Mouse (Mus musculus): ENCODE measurements around the gene Slc25a11.

Gene Slc25a11

DNA sequence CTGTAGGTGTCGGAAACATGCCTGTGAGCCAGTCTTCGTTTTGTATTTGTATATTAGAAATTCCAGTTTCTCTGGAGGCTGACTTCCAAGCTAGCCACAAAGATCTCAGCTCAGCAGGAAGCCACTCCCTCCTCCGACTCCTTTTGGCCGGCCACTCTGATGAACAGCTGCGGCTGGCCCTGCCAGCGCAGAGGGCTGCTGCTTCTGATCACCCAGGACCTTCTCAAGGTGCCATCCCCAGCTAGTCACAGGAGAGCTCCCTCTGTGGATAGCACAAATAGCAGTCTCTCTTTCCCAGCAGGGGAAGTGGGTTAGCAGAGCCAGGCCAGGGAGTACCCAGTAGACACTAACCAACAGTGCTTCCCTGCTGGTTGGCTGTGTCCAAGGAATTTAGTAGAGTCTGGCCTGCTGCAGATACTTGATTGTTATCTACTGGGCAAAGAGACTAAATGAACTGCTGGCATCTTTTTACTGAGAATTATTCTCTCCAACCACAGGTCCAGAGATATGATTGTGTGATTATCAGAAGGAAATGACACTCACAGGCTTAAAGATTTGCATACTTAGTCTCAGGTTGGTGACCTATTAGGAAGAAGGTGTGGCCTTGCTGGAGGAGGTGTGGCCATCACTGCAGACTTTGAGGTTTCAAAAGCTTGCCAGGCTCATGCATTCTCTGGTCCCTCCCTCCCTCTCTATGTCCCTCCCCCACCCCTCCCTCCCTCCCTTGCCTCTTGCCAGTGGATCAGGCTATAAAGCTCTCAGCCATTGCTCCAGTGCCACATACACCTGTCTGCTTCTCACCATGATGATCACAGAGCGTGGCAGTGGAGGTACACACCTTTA is 25.1 kb downstream of the Slc25a11 start:
- no peak for DNase-seq (ENCODE audit: low spot score)

DNA sequence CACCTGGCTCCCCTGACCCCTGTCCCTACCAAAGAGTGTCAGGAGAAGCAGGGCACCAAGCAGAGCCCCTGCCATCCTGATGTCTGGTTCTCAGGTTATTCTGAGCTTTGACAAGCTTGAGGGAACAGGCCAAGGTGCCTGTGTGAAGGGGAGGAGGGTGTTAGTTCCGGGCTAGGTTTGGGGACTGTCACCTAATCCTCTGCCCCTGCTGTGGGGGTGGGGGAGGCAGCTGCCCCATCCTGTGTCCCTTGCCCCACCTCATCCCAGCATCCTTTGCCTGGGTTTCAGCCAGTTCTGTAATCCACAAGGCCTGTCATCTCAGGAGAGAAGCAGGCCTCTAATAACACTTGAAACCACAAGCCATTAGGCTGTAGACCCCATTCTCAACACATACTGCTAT is 28.2 kb downstream of the Slc25a11 start, which contains the start of gene Chrne:
TSS of gene Chrne (minus strand) at position 116 of the 400 bp plus-strand sequence.
- DNase-seq (ENCODE audit: low spot score): no peak

DNA sequence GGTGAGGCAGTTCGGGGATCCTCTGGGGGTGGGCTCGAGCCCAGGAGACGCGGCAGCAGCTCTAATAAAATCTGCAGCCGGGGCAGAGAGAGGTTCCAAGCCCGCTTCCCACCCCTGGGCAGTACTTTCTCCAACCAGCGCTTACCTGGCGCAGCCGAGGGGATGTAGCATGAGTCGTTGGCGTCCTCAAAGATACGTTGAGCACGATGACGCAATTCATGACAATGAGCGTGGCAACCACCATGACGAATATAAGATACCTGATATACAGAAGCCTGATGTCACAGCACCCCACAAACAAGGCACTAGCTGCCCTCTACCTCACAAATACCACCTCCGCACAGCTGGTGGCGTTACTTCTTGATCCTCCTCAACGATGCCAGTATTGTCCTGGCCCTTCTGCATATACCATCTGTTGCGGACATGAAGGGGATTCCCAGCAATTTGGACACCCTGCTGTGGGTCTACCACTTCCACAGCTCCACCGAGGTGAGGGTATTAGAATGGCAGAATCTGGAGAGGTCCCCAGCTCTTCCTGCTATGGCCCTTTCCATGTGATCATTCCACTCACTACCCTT is 31.7 kb downstream of the Slc25a11 start, which contains the start of gene 4930544D05Rik:
TSS of gene 4930544D05Rik (plus strand) at position 333 of the 578 bp plus-strand sequence.
- no peak for DNase-seq (ENCODE audit: low spot score)

DNA sequence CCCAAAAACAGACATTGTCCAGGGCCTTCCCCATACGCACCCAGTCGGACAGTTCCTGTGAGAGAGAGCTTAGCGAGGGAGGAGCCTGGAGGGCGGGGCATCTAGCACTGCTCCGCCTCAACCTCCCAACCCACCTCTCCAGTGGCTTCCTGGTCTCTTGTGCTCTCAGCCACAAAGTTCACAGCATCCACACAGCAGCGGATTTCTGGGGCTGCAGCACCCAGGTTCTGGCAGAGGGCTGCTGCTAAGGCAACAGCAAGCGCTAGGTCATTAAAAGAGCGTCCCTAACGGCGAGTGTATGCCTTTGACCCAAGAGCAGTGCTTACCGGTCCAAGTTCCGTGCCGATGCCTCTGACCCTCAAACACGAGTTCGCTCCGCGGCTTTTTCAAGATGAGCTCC is 32.2 kb downstream of the Slc25a11 start:
- DNase-seq (ENCODE audit: low spot score): no peak

DNA sequence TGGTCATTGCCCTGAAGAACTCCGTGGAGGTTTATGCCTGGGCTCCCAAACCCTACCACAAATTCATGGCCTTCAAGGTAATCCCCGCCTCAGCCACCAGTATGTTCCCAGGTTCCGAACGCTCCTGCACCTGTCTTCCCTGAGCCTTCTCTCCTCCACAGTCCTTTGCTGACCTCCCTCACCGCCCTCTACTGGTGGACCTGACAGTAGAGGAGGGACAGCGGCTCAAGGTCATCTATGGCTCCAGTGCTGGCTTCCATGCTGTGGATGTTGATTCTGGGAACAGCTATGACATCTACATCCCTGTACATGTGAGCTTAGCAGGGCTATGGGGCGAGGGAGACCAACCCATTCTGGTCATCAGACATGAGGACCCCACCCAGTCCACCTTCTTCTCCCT is 34.8 kb downstream of the Slc25a11 start:
- DNase-seq (ENCODE audit: low spot score): no peak

DNA sequence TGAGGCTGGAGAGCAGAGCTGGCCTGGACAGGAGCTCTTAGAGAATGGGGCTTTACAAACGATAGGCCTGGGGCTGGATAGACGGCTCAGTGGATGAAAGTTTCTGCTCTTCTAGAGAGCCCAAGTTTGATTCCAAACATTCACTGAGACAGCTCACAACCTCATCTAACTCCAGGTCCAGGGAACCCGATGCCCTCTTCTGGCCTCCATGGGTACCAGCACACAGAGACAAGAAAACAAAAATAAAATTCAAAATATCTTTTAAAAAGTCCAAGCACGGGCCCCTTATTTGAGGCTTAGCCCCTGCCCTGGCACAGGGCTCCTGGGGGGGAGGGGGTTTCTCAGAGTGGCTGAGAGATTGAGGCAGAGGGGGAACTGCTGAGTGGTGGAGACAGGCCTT is 36.5 kb downstream of the Slc25a11 start:
- no peak for DNase-seq (ENCODE audit: low spot score)

DNA sequence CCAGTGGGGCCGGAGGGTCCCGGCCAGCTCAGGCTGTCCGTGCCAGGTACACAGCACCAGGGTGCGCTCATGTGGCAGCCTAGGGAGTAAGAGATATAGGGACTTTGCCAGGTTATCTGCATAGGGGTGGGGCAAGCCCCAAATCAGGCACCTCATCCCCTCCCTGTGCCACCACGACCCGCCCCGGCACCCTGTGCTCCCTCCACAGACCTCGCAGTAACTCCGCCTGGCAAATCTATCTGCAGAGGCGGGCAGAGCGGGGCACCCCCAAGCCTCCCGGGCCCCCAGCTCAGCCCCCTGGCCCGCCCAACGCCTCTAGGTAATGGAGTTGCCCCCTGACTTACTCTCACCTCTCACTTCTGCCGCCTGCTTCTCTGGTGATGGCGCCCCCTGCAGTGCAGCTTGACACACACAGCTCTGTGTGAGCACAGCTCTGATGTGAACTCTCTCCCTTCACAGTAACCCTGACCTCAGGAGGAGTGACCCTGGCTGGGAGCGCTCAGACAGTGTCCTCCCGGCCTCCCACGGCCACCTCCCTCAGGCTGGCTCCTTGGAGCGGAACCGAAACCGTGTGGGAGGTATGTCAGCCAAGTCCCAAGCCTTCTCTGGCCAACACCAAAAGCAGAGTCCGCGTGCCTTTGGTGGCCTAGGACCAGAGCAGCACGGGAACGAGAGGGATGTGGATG is 38.8 kb downstream of the Slc25a11 start:
- no peak for DNase-seq (ENCODE audit: low spot score)

DNA sequence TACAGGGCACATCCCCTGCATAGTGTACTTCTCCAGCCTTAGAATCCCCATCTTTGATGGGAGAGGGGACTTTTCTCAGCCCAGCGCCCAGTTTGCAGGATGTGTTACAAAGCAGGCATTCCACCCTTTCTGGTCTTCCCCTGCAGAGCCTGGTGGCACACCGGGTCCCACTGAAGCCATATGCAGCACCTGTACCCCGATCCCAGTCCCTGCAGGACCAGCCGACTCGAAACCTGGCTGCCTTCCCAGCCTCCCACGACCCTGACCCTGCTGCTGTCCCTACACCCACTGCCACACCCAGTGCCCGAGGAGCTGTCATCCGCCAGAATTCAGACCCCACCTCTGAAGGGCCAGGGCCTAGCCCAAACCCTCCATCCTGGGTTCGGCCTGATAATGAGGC is 39.7 kb downstream of the Slc25a11 start:
- DNase-seq (ENCODE audit: low spot score): no peak

DNA sequence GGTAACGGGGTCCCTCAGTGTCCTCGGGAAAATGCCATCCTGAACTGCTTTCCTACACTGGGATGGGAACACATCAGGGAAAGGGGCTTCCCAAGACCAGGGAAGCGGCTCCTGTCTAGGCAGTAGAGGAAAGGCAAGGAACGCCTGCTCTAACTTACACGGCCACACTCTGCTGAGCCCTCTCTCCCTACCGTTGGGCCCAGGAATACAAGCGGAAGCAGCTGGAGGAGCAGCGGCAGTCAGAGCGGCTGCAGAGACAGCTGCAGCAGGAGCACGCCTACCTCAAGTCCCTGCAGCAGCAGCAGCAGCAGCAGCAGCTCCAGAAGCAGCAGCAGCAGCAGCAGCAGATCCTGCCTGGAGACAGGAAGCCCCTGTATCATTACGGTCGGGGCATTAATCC is 40.6 kb downstream of the Slc25a11 start:
- DNase-seq (ENCODE audit: low spot score): no peak

DNA sequence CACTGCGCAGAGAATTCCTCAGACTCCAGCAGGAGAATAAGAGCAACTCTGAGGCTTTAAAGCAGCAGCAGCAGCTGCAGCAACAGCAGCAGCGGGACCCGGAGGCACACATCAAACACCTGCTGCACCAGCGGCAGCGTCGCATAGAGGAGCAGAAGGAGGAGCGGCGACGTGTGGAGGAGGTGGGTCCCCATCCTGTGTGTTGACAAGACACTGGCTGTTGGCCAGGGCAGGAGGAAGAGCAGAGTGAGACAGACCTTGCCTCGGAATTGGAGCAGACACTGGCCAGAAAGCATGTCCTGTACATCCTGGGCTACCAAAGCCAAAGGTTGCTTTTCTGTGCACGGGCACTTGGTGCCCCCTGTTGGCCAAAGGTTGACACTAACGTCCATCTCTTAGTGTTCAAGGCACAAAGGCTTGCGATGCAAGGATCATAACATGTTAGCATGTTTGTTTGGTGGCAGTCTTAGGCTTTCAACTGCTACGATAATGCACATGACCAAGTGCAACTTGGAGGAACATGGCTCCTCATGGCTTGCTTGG is 42.2 kb downstream of the Slc25a11 start:
- DNase-seq (ENCODE audit: low spot score): no peak

DNA sequence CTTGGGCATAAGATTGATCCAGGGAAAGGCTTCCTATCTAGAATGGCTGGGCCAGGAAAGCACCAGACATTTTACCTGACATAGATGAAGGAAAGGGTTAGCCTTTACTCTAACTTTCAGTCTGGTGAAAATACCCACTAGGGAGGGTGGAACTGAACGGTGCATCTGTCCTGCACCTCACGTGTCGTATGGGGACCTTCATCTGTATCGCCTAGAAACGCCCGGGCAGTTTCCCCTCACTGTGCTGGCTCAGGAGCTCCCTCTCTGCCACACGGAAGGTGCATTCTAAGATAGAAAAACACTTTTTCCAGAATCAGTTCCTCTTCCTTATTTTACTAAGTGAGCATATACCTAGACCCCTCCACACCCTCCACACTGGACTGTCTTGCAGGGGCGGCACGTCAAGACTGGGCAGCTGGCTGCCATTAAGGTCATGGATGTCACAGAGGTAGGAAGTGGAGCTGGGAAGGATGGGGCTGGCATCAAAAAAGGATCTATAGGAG is 48.8 kb downstream of the Slc25a11 start:
- DNase-seq (ENCODE audit: low spot score): no peak

DNA sequence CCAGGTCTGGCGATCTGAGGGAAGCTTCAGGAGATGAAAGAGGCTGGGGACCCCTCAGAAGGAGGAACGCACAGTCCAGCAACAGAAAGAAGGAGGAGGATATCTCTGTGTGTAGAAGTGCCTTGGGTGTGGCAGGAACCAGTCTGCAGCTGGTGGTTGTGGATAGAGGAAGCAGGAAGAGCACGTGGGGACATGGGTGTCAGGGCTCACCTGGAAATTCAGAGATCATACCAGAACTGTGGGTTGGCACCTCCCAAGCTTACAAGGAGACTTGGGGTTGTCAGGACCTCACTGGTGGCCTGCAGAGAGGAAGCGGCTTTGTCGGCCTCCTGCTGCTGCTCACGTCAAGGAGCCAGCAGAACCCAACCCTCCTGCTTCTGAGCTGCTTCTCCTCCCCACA is 50.0 kb downstream of the Slc25a11 start:
- no peak for DNase-seq (ENCODE audit: low spot score)

DNA sequence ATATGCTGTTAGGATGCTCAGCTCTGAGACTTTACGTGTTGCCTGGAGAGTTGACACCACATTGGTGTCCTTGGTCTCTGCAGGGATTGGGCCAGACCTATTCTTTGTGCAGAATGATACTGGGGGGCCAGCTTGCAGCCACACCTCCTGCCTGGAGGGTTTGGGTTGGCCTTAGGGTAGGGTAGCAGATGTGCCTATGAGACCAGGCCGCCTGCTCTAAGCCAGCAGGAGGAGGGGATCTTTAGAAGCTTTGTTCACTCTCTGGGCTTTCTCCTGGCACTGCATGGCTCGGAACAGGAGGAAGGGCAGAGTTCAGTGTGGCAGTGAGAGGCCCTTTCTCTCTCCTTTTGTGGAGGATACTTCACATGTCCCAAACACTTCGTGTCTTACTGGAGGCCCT is 51.2 kb downstream of the Slc25a11 start:
- no peak for DNase-seq (ENCODE audit: low spot score)

DNA sequence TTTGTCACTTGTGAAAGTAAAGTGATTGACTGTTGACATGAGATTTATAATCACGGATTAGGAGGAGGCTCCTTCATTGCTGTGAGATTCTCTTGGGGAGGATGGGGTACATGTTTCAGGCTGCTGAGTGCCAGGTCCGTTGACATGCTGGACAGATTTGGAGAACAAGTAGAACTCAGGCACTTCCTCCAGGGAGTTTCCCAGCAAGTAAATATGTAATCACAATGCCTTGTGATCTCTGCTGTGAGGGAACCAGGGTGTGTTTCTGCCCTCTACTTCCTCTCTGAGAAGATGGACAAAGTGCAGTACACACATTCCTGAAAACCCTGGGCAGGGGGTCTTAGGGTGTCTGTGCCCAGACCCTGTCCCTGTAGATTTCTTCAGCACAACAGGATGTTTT is 51.6 kb downstream of the Slc25a11 start:
- DNase-seq (ENCODE audit: low spot score): no peak

DNA sequence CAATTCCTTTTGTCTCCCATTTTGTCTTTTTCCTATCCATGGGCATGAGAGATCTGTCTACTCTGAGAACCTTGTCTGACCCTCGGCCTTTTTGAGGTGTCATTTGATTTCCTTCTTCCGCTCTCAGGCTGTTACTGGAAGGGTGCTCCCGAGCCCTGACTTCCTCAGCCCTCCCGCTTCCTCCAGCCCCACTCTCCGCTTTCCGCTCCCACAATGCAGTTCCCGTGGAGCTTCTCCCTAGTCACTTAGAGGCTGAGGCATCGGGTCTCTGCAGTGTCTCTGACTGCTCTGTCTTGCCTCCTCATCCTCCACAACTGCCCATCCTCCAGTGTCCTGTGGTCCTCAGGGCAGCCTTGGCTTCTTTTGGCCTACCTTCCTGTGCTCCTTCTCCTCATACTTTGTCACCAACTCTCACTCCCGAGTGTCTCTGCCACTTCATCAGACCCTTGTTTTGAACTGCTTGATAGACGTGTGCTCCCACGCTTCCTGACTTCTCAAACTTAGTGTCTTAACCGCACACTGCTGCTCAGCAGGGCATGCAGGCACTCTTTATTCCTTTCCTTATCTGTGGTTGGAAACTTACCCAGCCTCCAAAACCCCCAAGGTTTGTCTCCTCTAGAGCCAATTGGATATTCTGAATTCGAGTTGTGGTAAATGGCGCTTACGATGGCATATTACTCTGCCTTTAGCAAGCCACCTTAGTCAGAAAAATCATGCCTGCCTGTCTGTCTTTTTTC is 52.9 kb downstream of the Slc25a11 start:
- DNase-seq (ENCODE audit: low spot score): no peak

Data from urinary bladder, postnatal 10 days (tissue).